Mouse (Mus musculus) cortical plate, adult 2 months (tissue): ENCODE measurements around the gene Krt81. TPM values are rescaled to one million over a fixed set of nuclear protein-coding genes. Genes with fewer than 3 reads are reported as not detected.
A peak's percentile ranks its signal among the peaks of the same experiment; 100 is the strongest.

ENCODE experiments used
- H3K27ac ChIP-seq: fragments of 200-500 bp; 2 replicates; pipeline ENCODE4 v1.5.1; 2012; ENCODE audit warnings: low read length, control low read depth, inconsistent platforms; ENCODE audit not compliant: insufficient read depth
- H3K4me1 ChIP-seq: fragments of 200-500 bp; 2 replicates; pipeline ENCODE4 v1.6.1; 2011; ENCODE audit warnings: low read length; ENCODE audit not compliant: control insufficient read depth, insufficient read depth
- H3K4me3 ChIP-seq: fragments of 200-500 bp; 2 replicates; pipeline ENCODE4 v1.5.1; 2011; ENCODE audit warnings: mild to moderate bottlenecking, low read length, control low read depth; ENCODE audit not compliant: insufficient read depth
- CTCF ChIP-seq: fragments of 200-500 bp; IDR thresholded peaks from 2 replicates; pipeline ENCODE4 v1.5.1; 2011; ENCODE audit warnings: mild to moderate bottlenecking, control low read depth, low read length; ENCODE audit not compliant: insufficient read depth; ENCODE audit errors: extremely low read depth
- POLR2A ChIP-seq: fragments of 200-500 bp; IDR thresholded peaks from 2 replicates; pipeline ENCODE4 v1.6.1; 2011; ENCODE audit warnings: mild to moderate bottlenecking, low read length, control low read depth; ENCODE audit not compliant: insufficient read depth; ENCODE audit errors: extremely low read depth
- polyA plus RNA-seq: library from polyadenylated mRNA; depleted of rRNA; stranded (reverse); fragments of >200 nt; gene quantifications from 2 replicates; pipeline ENCODE4 v1.2.3, GENCODE M21; 2012

Gene Krt81
- polyA plus RNA-seq, 1 experiment: not detected

DNA sequence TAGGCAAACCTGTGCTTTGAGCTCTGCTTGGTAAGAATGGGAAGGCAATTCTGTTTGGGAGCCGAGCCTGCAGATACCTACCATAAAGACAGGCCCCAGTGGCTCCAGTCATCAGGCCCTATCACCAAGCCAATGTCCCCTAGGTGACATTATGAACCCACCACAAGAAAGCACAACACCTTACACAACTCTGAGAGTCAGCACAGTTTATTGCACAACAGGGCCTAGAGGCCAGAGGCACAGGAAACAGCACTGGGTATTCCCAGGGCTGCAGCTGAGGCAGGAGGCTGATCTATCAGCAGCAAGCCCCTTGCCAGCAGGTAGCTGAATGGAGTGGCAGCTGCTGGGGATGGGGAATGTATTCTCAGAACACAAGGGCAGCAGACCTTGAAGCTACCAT, 21.4 kb upstream of the Krt81 start:
- no peak overlapping the region for H3K27ac ChIP-seq
- no peak overlapping the region for H3K4me3 ChIP-seq
- TF ChIP-seq CTCF: no peak
- H3K4me1 ChIP-seq: no peaks in the 10 kb centered on the region; the same call in 1 of the 2 replicates

GRCm38 (mm10) chr15:101483646-101484045, 20.1 kb upstream of the Krt81 start:
- H3K27ac ChIP-seq: no peak overlapping the region
- no peak overlapping the region for H3K4me3 ChIP-seq
- no peak for TF ChIP-seq POLR2A
- TF ChIP-seq CTCF: no peak
- H3K4me1 ChIP-seq: no peaks in the 10 kb centered on the region; the same call in 1 of the 2 replicates

- Histone ChIP-seq H3K4me3 (no peak overlapping the region), H3K4me1 (no peaks in the 10 kb centered on the region; the same call in 1 of the 2 replicates), H3K27ac (no peak overlapping the region)
- TF ChIP-seq POLR2A: no peak
- TF ChIP-seq CTCF: no peak
Measured at GRCm38 (mm10) chr15:101482056-101482455, 18.5 kb upstream of the Krt81 start.

GRCm38 (mm10) chr15:101479666-101480060, 16.1 kb upstream of the Krt81 start:
- TF ChIP-seq POLR2A (no peak), CTCF (no peak)
- H3K27ac ChIP-seq: no peak overlapping the region
- H3K4me3 ChIP-seq: no peak overlapping the region; the same call in 1 of the 2 replicates

DNA sequence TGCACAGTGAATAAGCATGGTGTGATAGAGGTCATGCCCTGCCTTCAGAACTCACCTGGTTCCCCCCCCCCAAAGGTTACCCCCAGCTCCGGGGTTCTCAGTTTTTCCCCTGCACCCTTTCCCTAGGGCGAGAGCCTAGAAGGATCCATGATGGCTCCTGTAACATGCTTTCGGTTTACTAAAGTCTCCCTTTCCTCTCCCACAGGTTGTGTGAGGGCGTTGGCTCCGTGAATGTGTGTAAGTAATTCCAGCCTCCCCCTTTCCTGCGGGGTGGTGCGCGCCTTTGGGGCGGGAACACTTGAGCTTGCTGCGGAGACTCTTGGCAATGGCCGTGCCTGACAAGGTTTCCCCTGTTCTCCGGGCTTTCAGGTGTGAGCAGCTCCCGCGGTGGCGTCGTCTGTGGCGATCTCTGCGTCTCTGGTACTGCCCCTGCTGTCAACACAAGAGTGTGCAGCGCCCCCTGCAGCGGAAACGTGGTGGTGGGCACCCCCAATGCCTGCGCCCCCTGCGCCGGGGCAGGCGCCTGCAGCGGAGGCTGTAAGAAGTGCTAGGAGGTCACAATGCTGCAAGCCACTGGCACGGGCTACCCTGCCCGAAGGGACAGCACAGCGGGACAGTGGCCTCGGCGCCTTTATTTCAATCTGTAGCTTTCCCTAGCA, 15.6 kb upstream of the Krt81 start:
- no peak overlapping the region for H3K27ac ChIP-seq
- H3K4me3 ChIP-seq: no peak overlapping the region; the same call in 1 of the 2 replicates
- no peaks in the 10 kb centered on the region for H3K4me1 ChIP-seq
- TF ChIP-seq CTCF (peak; percentile 24; the same call in 1 of the 2 replicates), POLR2A (no peak)

More at GRCm38 (mm10) chr15:101479666-101480060, 16.1 kb upstream of the Krt81 start:
- no peaks in the 10 kb centered on the region for H3K4me1 ChIP-seq

DNA sequence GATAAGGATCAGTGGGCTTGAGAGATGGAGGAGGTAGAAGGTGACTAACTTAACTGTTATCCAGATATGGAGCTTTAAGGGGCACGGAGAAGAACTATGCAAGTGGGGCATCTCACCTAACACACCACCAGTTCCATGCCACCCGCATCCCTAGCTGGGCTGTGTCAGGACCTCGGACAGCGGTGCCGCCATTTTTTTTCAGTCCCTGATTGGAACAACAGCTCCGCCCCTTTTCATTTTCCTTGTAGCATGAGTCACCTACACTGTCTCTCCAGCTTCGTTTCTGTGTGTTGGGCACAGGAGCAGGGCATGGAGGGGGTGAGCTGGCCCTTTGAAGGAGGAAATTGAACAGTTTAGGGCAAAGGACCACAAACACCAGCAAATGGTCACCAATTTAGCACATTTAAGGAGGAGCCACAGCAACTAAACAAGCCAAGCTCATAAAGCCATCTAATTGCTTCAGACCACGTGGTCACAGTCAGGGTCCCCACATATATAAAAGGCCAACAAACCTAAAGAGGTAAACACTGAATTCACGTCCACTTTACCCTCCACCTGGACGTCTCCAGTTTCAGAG, 9.5 kb upstream of the Krt81 start, which contains the start of gene Krt86:
TSS of gene Krt86 (plus strand) at position 527 of the 577 bp plus-strand sequence.
- Histone ChIP-seq H3K4me3 (no peak within 1 kb of the TSS), H3K27ac (no peak within 1 kb of the TSS), H3K4me1 (no peaks in the 10 kb centered on the region)

DNA sequence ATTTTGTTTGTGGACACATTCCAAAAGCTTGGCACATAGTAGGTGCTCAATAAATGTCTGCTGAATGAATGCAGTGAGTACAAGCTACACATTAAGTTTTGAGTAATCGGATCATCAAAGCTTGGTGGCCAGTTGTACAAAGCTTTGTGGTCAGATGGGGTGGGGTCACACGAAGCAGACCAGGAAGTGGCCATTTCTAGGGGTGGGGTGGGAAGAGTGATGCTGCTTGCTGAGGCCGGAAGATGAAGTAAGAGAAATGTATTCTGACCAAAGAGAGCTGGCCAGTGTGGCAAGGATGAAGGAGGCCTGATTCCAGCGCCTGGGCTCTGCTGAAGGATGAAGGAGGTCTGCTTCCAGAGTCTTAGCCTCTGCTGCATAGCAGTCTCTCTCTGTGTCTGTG, 5.5 kb upstream of the Krt81 start:
- TF ChIP-seq POLR2A (no peak), CTCF (no peak)
- Histone ChIP-seq H3K4me3 (no peak overlapping the region), H3K4me1 (no peaks in the 10 kb centered on the region), H3K27ac (no peak overlapping the region)

More for the DNA sequence above, 9.5 kb upstream of the Krt81 start, which contains the start of gene Krt86:
- TF ChIP-seq CTCF (no peak), POLR2A (no peak)

- Histone ChIP-seq H3K4me3 (no peak overlapping the region), H3K4me1 (no peaks in the 10 kb centered on the region), H3K27ac (no peak overlapping the region)
- no peak for TF ChIP-seq POLR2A
- TF ChIP-seq CTCF: no peak
Measured at GRCm38 (mm10) chr15:101459283-101459682, 4.3 kb downstream of the Krt81 start.

DNA sequence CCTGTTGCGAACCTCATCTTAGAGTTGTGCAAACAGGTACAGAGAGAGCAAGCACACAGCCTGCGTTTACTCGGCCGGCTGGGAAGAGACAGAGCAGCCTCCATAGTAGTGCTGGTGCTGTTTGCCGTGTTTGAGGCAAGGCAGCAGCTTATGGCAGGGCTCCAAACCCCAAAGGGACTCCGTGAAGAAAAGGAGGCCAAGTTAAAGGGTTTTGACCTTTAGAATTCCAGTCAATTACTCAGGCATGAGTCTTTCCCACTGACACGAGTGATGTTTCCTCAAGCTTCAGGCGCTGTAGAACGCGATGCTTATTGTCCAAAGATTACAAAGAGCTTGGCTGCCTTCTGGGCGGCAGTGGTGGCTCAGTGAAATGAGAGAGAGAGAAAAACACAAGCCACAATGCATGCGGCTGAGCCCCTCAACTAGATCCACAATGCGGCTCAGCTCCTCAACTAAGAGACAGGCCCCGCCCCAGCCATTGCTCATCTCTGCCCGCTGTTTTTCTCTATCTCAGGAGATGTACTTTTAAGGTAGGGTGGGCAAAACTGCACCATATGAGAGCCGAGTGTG, 5.1 kb downstream of the Krt81 start:
- H3K4me3 ChIP-seq: no peak overlapping the region
- no peak for TF ChIP-seq CTCF
- no peak for TF ChIP-seq POLR2A
- no peaks in the 10 kb centered on the region for H3K4me1 ChIP-seq
- no peak overlapping the region for H3K27ac ChIP-seq

GRCm38 (mm10) chr15:101455891-101456290, 7.7 kb downstream of the Krt81 start:
- Histone ChIP-seq H3K4me3 (no peak overlapping the region), H3K27ac (no peak overlapping the region), H3K4me1 (no peaks in the 10 kb centered on the region)
- TF ChIP-seq POLR2A: no peak
- no peak for TF ChIP-seq CTCF
